Mouse (Mus musculus) intestine, postnatal 0 days (tissue): ENCODE measurements around the gene Gsk3a. TPM values are rescaled to one million over a fixed set of nuclear protein-coding genes. Genes with fewer than 3 reads are reported as not detected.

Experiments
- ATAC-seq: fragments of 200-750 bp; cut with Nextera tagmentation; 2 replicates; pipeline ENCODE4 v1.8.0; 2017; ENCODE audit warnings: mild to moderate bottlenecking, moderate TSS enrichment, moderate library complexity
- H3K27ac ChIP-seq: fragments of 300-500 bp; sonication (generic); 2 replicates; pipeline ENCODE4 v1.5.1; 2014; ENCODE audit warnings: mild to moderate bottlenecking, low read depth, low read length, moderate library complexity
- H3K27me3 ChIP-seq: fragments of 300-500 bp; sonication (generic); replicated peaks from 2 replicates; pipeline ENCODE4 v1.6.1; 2014; ENCODE audit warnings: low read length, mixed read lengths; ENCODE audit not compliant: control insufficient read depth, insufficient read depth
- H3K36me3 ChIP-seq: fragments of 300-500 bp; sonication (generic); 2 replicates; pipeline ENCODE4 v1.6.1; 2014; ENCODE audit warnings: mild to moderate bottlenecking, moderate library complexity; ENCODE audit not compliant: control insufficient read depth, insufficient read depth
- H3K4me1 ChIP-seq: fragments of 300-500 bp; sonication (generic); replicated peaks from 2 replicates; pipeline ENCODE4 v1.6.1; 2014; ENCODE audit warnings: antibody characterized with exemption, low read length, mixed read lengths; ENCODE audit not compliant: control insufficient read depth, insufficient read depth
- H3K4me2 ChIP-seq: fragments of 300-500 bp; sonication (generic); replicated peaks from 2 replicates; pipeline ENCODE4 v1.6.1; 2014; ENCODE audit warnings: low read depth, mild to moderate bottlenecking, moderate library complexity
- H3K4me3 ChIP-seq: fragments of 300-500 bp; sonication (generic); 2 replicates; pipeline ENCODE4 v1.5.1; 2014; ENCODE audit warnings: low read depth, low read length
- H3K9ac ChIP-seq: fragments of 300-500 bp; sonication (generic); 2 replicates; pipeline ENCODE4 v1.6.1; 2014; ENCODE audit warnings: mild to moderate bottlenecking, low read depth, low read length
- H3K9me3 ChIP-seq: fragments of 300-500 bp; sonication (generic); 2 replicates; pipeline ENCODE4 v1.6.1; 2016; ENCODE audit warnings: mixed run types; ENCODE audit not compliant: control insufficient read depth
- CTCF ChIP-seq: sonication (generic); IDR thresholded peaks from 2 replicates; pipeline ENCODE4 v1.5.1; 2016; ENCODE audit warnings: low read depth, mild to moderate bottlenecking, control low read depth, antibody characterized with exemption, moderate library complexity
- WGBS: fragments of 180-500 bp; shearing (Covaris S2); extraction: QIAGEN DNeasy Blood & Tissue Kit; methylation state at CpG from one replicate; pipeline ENCODE4 v1.1.7; 2014; 5-methylcytosine and 5-hydroxymethylcytosine counted together
- polyA plus RNA-seq: library from polyadenylated mRNA; unstranded; fragments of >200 nt; fragmentation: Nextera tagmentation; extraction: Ambion mirVana; gene quantifications from 2 replicates; pipeline ENCODE4 v1.2.1, GENCODE M21; 2015

Gsk3a gene
- polyA plus RNA-seq, 1 experiment from 2014 or later = 9.7 TPM

GRCm38 (mm10) chr7:25282731-25283211 lies 45.1 kb upstream of the Gsk3a start:
- no peaks in the 10 kb centered on the region for H3K9me3 ChIP-seq
- H3K4me1 ChIP-seq = peaks cover 25% of the 10 kb centered on the region
- H3K4me3 ChIP-seq = peak overlapping the region; percentile 60
- H3K27ac ChIP-seq = peak overlapping the region; percentile 93
- no peak for ATAC-seq
- peak; percentile 16; the same call in 1 of the 2 replicates for TF ChIP-seq CTCF
- peaks cover 32% of the 10 kb centered on the region for H3K36me3 ChIP-seq
- WGBS = under 1% methylated on average over 34 of the region's 36 CpGs
- no peaks in the 10 kb centered on the region for H3K27me3 ChIP-seq
- H3K9ac ChIP-seq = peak overlapping the region; percentile 62
- peak overlapping the region; percentile 96 for H3K4me2 ChIP-seq

GRCm38 (mm10) chr7:25281734-25282601 lies 44.3 kb upstream of the Gsk3a start:
- peak; percentile 87 for ATAC-seq
- Histone ChIP-seq H3K27ac (peak overlapping the region; percentile 93), H3K9me3 (no peaks in the 10 kb centered on the region), H3K9ac (peak overlapping the region; percentile 62), H3K36me3 (peaks cover 24% of the 10 kb centered on the region), H3K27me3 (no peaks in the 10 kb centered on the region), H3K4me3 (peak overlapping the region; percentile 60), H3K4me2 (peak overlapping the region; percentile 96), H3K4me1 (peaks cover 30% of the 10 kb centered on the region)
- 0 out of 2 replicates have a peak, but pooled peaks have one; percentile 0 for TF ChIP-seq CTCF
- WGBS = under 1% methylated on average over 80 of the region's 108 CpGs

GRCm38 (mm10) chr7:25281166-25281733 lies 43.6 kb upstream of the Gsk3a start:
- ATAC-seq = peak; percentile 11
- Histone ChIP-seq H3K27me3 (no peaks in the 10 kb centered on the region), H3K9me3 (no peaks in the 10 kb centered on the region), H3K4me2 (peak overlapping the region; percentile 96), H3K9ac (0 out of 2 replicates have a peak overlapping the region, but pooled peaks have one; percentile 26), H3K27ac (peak overlapping the region; percentile 93), H3K4me1 (peaks cover 31% of the 10 kb centered on the region), H3K36me3 (peaks cover 16% of the 10 kb centered on the region), H3K4me3 (peak overlapping the region; percentile 60)
- peak; percentile 28; the same call in 1 of the 2 replicates for TF ChIP-seq CTCF
- 14% methylated on average over 12 of the region's 12 CpGs for WGBS

- Histone ChIP-seq H3K4me2 (peak overlapping the region; percentile 96), H3K4me3 (peak overlapping the region; percentile 63), H3K9ac (peak overlapping the region; percentile 13; the same call in 1 of the 2 replicates), H3K9me3 (no peaks in the 10 kb centered on the region), H3K27me3 (no peaks in the 10 kb centered on the region), H3K36me3 (peaks cover 5% of the 10 kb centered on the region), H3K27ac (peak overlapping the region; percentile 93), H3K4me1 (peaks cover 42% of the 10 kb centered on the region)
- ATAC-seq = 0 out of 2 replicates have a peak, but pooled peaks have one; percentile 1
- 4% methylated on average over 6 of the region's 6 CpGs for WGBS
- TF ChIP-seq CTCF = peak; percentile 6; the same call in 1 of the 2 replicates
These were observed 42.5 kb upstream of the Gsk3a start for GRCm38 (mm10) chr7:25279861-25280791.

GRCm38 (mm10) chr7:25279076-25279860 lies 41.6 kb upstream of the Gsk3a start:
- H3K36me3 ChIP-seq = no peaks in the 10 kb centered on the region; the same call in 1 of the 2 replicates
- ATAC-seq = peak; percentile 12
- H3K4me3 ChIP-seq = peak overlapping the region; percentile 63
- peak overlapping the region; percentile 93 for H3K27ac ChIP-seq
- H3K9me3 ChIP-seq = no peaks in the 10 kb centered on the region
- peak overlapping the region; percentile 96 for H3K4me2 ChIP-seq
- WGBS = under 1% methylated on average over 41 of the region's 49 CpGs
- peaks cover 40% of the 10 kb centered on the region for H3K4me1 ChIP-seq
- TF ChIP-seq CTCF = peak; percentile 51
- H3K27me3 ChIP-seq = no peaks in the 10 kb centered on the region
- peak overlapping the region; percentile 55 for H3K9ac ChIP-seq
